Mouse (Mus musculus): ENCODE measurements around the gene Map10.

- TF ChIP-seq CTCF (IDR thresholded peaks at IDR 0.05; ENCODE audit: low read depth, low read length) (no peak), POLR2A (IDR thresholded peaks at IDR 0.05; ENCODE audit: extremely low read depth, insufficient read depth, low read length) (no peak)
These were observed 28.9 kb upstream of the Map10 start for GRCm38 (mm10) chr8:125640766-125641165.
